Mouse (Mus musculus) c-Kit-positive CD71-positive TER-119-negative erythroid progenitor cells, embryonic 14.5 days (primary cell): ENCODE measurements around the gene Igfn1.
A peak's percentile ranks its signal among the peaks of the same experiment; 100 is the strongest.

Experiments used
- DNase-seq: peaks from one replicate; pipeline ENCODE4 v3.0.0-alpha.2; 2013; ENCODE audit warnings: low read depth

The Igfn1 gene

GRCm38 (mm10) chr1:136007211-136008158 is 1.3 kb upstream of the Igfn1 start, which contains the start of gene Tmem9:
TSS of gene Tmem9 (plus strand) at chr1:136008150.
- DNase-seq: peak; percentile 94

- no peak for DNase-seq
Measured at GRCm38 (mm10) chr1:136001438-136001837, 4.7 kb downstream of the Igfn1 start.

- DNase-seq: no peak
Measured at GRCm38 (mm10) chr1:135999720-136000287, 6.3 kb downstream of the Igfn1 start.

DNA sequence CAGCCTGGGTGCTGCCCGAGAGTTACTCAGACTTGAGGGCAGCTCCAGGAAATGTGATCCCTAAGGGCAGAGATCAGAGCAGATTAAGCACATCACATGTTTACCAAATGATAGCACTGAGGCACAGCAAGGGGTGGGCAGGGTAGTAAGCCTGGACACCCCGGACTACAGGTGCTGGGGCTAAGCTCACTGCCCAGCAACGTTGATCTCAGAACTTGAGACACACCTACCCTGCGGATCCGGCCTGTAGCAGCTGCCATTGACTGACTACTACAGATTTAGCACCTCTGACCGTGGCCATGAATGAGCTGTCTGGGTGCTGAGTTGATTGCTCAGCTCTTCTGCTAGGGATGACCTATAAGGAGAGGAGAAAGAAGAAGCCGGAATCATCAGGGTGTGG is 8.6 kb downstream of the Igfn1 start:
- no peak for DNase-seq

DNA sequence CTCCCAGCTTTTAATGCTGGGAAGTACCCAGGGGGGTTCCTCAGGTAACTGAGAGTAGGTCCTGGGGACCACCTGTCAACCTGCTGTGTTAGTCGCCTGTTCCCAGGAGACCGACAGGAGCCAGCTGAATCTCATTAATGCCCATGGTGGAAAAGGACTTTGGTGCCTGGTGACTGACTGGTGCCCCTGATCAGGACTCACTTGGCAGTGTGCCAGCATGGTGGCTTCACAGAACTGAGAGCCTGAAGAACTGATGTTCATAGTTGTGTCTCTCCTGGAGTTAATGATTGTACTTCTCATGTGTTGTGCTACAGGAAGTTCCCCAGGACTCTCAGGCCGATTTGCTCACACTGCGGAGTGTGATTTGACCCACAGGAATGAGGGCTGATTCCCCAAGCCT is 12.7 kb downstream of the Igfn1 start:
- no peak for DNase-seq

DNA sequence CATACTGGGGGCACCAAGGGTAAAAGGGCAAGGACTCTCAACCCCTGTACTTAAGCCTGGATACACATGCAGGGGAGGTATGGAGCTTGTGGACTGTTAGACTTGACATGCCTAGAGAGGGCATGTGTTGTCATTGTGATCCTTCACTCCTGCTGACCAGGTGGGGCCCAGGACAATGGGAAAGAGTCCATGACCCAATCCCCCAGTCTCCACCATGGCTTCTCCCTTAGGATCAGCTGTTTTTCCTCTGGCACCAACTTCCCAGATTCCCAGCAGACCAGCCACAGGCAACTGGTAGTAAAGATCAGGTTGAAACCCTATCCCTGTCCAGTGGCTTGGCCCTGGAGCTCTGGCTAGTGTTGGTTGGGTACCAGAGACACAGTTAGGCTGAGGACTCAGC is 16.3 kb downstream of the Igfn1 start:
- no peak for DNase-seq

DNA sequence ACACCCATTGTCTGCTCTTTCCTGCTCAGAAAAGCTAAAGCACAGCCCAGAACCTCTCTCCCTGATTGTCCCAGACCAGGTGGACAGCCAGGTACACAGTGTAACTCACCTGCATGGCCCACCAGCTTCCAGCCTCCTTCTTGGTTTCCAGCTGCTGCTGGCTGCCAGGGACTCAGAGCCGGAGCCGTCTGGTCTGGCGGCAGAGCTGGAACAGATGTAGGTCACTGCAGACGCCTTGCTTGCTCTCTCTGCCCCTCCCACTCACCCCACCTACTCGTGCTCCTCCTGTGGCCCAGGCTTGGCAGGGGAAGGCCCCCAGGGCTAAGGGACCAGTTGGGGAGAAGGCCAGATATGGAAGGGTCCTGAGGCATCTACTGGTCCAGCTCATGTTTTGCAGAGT is 22.0 kb downstream of the Igfn1 start:
- no peak for DNase-seq

DNA sequence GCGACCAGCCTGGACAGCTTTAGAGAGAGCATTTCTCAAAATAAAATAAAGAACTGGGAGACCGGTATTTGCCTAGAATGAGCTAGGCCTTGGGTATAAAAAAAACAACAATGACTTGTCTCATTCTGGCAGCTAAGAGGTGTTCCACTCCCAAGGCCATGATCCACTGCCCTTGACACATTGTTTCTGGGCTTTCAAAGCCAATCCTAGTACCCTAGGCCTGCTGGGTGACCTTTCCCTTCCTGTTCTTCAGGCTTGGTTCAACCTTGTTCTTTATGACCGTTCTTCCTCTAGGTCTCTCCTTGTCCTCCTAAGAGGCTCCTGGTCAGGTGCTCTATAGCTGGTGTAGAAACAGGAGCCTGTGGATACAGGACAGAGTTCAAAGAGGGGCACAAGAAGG is 33.6 kb downstream of the Igfn1 start:
- DNase-seq: no peak

DNA sequence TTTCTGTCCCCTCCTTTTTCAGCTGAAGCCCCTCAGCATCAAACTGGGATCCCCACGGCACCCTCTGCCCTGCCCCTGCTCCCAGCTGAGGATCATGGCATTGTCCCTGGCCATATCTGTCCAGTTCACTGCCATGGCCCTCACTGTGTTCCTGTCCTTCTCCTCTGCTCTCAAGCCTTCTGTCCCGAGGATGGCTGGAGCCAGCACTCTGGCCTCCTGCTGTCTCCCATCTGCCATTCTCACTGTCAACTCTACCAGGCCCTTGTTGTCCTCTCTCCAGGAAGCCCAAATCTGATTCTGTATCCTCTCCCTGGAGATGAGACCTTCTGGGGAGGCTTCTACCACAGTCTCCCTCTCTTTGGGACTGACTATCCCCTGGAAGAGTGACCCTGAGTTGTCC is 35.7 kb downstream of the Igfn1 start:
- no peak for DNase-seq

- DNase-seq: no peak
Measured at GRCm38 (mm10) chr1:135967739-135968138, 38.4 kb downstream of the Igfn1 start.

GRCm38 (mm10) chr1:135964561-135964960 is 41.6 kb downstream of the Igfn1 start:
- no peak for DNase-seq

DNA sequence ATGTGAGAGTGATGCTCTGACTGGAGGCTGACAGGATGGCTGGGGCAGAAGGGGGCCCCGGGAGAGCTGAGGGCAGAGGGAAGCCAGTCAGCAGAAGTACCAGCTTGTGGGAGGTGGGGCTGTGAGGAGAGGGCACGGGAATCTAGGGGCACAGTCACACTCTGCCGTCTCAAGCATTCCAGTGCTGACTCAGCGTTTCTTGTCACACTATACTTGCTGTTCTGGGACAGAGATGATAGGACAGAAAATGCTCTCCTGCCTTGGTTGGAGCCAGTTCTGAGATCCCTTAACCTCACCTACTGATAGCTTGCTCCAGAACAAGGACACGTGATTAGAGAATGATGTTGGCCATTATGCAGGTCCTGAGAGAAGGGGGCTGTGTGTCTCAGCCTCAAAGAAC is 43.0 kb downstream of the Igfn1 start:
- DNase-seq: no peak

GRCm38 (mm10) chr1:135958483-135958882 is 47.7 kb downstream of the Igfn1 start:
- DNase-seq: peak; percentile 44

DNA sequence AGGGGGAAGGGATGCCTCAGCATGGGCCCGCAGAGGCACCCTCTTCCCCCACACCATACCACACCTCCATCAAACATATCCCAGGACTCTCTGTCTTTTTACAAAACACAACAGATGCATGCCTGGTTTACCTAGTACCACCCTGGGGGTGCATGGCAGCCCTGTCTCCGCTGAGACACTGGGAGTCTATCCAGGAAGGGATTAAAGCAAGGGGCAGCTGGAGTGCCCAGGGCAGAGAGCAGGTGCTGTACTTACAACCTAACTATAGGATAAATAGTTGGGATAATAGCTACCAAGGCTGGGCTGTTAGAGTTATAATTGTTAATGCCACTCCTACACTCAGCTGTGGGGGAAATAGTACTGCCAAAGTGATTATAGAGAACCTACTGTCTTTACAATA is 57.3 kb downstream of the Igfn1 start:
- DNase-seq: no peak

DNA sequence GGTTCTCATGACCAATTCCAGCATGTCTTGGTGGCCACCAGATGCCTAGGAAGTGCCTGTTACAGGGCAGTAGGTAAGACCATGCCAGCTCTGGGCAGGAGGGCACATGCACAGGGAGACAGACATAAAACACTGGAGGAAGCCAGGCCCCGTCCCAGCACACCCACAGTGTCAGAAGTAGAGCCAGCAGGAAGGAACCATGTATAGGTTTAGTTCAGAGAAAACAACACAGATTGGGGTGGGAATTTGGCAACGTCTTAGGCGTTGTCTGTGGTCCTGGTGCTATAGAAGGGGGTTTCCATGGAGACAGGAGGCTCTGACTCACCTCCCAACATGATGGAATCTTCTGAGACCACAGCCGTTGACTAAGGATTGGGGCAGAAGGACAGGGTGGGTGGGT is 59.9 kb downstream of the Igfn1 start:
- no peak for DNase-seq

DNA sequence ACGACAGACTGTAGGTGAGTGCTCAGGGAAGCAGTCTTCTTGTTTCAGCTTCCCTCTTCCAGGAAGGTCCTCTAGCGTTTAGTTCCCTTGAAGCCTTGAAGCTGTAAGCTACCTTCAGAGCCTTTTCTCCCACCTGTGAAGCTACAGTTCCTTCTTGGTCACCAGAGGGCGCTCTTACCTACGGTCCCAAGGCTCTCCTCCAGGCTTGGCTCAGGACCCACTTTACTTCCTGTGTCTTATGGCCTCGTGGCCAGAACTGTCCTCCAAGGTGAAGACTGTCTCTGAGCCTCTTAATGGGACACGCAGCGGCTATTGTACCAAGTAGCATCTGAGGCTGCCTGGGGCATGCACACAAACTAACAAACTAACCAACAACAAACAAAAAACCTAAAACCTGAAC is 60.4 kb downstream of the Igfn1 start:
- peak; percentile 51 for DNase-seq

DNA sequence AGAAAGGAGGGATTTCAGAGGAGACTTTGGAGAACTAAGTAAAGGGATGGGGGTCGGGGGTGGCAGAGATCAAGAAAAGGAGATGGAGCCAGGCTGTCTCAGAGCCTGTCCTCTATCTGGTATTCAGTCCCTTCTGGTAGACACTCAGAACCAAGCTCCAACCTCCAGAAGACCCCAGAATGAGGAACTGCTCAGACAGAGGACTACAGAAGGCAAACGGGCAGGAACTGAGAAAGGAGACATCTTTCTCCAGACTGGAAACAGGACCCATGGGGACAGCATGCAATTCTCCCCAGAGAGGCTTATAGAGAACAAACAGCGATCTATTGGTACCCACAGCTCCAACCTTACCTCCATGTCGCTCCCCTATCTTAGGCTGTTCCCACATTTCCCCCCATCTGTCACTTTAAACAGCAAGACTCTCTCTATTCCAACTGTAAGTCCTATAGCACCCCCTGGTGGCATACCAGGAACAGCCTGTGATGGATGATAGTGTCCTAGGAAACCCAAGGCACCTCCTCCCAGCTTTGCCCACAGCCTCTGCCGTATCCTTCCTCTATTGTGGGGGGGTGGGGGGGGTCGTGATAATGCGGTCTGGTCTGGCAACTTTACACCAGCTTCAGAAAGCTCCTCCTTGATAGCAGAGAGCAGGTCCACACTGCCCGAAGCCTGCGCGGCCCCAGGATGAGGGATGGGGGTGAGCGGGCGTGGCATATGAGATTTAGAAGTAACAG is 61.4 kb downstream of the Igfn1 start:
- DNase-seq: peak; percentile 80

DNA sequence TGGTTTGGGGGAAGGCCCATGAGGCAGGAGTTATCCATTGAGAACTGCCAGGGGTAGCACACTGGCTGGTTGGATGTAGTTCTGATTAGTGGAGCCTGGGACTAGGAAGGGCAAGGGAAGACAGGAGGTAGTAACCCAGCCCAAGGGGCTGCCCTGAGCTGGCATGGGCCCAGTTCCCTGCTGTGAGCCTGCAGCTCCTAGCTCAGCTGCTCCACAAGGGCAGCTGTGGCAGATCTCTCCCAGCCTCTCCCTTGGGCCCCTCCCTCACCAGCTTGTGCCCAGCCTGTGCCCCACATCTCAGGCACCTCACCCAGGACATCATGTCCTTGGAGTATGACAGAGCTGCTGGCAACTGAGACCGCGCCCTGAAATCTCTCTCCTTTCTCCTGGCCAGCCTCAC is 62.4 kb downstream of the Igfn1 start:
- DNase-seq: no peak

DNA sequence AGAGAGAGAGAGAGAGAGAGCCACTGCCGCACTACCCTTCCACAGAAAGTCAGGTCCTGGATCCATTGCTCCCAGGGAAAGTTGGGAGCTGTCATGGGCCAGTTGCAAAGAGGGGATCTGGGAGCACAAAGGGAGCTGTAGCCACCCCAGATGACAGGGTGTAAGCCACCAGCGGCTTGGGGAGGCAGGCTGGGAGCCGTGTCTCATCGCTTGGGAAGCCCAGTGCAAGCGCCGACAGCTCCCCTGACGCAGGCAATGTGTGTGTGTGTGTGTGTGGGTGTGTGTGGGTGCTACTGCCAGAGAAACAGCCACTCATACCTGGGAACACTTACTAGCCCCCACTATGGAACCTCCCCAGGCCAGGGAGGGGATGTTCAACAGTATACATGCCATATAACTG is 64.0 kb downstream of the Igfn1 start:
- no peak for DNase-seq

- DNase-seq: peak; percentile 75
Measured at GRCm38 (mm10) chr1:135941259-135942006, 64.7 kb downstream of the Igfn1 start.

GRCm38 (mm10) chr1:135936091-135936490 is 70.1 kb downstream of the Igfn1 start:
- DNase-seq: no peak

GRCm38 (mm10) chr1:135933704-135934293 is 72.3 kb downstream of the Igfn1 start:
- no peak for DNase-seq
